Mouse (Mus musculus): ENCODE results near the gene Id3. TPM values are rescaled to one million over a fixed set of nuclear protein-coding genes. Genes with fewer than 3 reads are reported as not detected.

The Id3 gene
- polyA plus RNA-seq, 1 experiment: 390 TPM

DNA sequence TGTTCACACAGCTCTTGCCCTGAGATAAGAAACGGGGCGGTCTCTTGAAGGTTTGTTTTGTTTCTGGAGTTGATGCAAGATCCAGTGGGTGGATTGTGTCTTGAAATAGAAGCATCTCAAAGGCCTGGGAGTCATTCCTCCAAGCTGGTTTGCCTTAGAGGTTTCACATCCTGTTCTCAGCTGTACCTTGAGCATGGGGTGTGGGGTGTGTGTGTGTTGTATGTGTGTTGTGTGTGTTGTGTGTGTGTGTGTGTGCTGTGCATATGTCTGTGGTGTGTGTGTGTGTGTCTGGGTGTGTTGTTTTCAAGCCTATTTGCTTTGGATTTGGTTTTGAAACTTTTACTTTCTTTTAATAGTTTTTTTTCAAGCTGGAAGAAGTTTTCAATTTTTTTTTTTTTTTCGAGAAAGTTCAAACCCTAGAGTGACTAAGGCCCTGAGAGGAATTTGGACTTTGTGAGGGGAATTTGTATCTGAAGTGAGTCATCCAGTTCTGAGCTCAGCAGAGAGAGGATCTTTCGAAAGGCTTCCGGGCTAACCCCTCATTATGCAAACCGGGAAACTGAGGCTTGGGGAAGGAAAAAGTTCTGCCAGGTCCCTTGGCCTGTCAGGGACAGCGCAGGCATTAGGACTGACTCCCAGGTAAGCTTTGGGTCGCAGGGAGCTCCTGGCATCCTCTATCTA is 20.0 kb upstream of the Id3 start:
- TF ChIP-seq POLR2A (IDR thresholded peaks at IDR 0.05; ENCODE audit: borderline replicate concordance, extremely low read depth, low read depth, low read length) (no peak), CTCF (IDR thresholded peaks at IDR 0.05; ENCODE audit: insufficient read depth, low read length) (no peak)
- WGBS: 43% methylated on average over 8 of the region's 8 CpGs
- no peak for DNase-seq
- Histone ChIP-seq H3K4me1 (ENCODE audit: control insufficient read depth, insufficient read depth, low read length) (peaks cover 6% of the 10 kb centered on the region), H3K4me3 (replicated peaks; ENCODE audit: extremely low read depth, low read depth, low read length) (no peak overlapping the region)

DNA sequence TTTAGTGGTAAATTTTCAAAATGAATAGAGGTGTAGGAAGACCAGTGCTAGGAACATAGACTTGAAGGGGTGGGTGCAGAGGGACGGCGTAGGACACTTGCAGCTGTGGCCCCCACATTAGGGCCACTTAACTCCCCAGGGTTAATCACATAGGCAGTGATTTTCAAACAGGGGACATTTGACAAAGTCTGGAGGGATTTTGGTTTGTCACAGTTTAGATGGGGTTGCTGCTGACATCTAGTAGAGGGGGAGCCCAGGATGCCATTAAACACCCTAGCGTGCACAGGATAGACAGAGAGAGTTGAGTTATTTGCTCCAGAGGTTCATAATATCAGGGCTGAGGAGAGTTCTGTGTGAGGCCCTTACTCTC is 19.5 kb upstream of the Id3 start:
- no peak for TF ChIP-seq CTCF (IDR thresholded peaks at IDR 0.05; ENCODE audit: insufficient read depth, low read length)
- no peak for TF ChIP-seq POLR2A (IDR thresholded peaks at IDR 0.05; ENCODE audit: borderline replicate concordance, extremely low read depth, low read depth, low read length)
- Histone ChIP-seq H3K4me1 (ENCODE audit: control insufficient read depth, insufficient read depth, low read length) (peaks cover 6% of the 10 kb centered on the region), H3K4me3 (replicated peaks; ENCODE audit: extremely low read depth, low read depth, low read length) (no peak overlapping the region)
- DNase-seq: no peak
- 84% methylated on average over 3 of the region's 3 CpGs for WGBS

DNA sequence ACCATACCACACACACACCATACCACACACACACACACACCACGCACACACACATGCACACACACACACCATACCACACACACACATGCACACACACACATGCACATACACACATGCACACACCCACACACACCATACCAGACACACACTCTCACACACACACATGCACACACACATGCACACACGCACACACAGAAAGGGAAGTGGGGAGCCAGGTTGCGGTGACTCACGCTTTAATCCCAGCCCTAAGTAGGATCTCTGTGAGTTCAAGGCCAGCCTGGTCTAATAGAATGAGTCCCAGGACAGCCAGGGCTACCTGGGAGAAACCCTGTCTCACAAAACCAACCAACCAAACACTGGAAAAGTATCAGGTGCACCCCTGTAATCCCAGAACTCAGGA is 18.7 kb upstream of the Id3 start:
- Histone ChIP-seq H3K4me1 (ENCODE audit: control insufficient read depth, insufficient read depth, low read length) (peaks cover 6% of the 10 kb centered on the region), H3K4me3 (replicated peaks; ENCODE audit: extremely low read depth, low read depth, low read length) (no peak overlapping the region)
- WGBS: 97% methylated on average over 4 of the region's 4 CpGs
- DNase-seq: no peak
- TF ChIP-seq CTCF (IDR thresholded peaks at IDR 0.05; ENCODE audit: insufficient read depth, low read length) (no peak), POLR2A (IDR thresholded peaks at IDR 0.05; ENCODE audit: borderline replicate concordance, extremely low read depth, low read depth, low read length) (no peak)

DNA sequence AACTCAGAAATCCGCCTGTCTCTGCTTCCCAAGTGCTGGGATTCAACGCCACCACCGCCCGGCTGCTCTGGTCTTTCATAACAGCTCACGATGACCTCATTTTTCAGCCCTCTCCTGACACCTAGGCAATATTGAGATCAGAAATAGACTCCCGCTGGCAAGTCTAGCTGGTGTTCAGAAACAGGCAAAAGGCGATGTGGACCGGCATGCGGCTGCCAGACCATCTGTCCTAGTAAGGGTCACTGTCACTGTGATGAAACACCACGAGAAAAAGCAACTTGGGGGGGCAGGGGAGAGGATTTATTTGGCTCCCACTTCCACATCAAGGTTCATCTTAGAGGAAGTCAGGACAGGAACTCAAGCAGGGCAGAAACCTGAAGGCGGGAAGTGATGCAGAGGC is 17.8 kb upstream of the Id3 start:
- Histone ChIP-seq H3K4me1 (ENCODE audit: control insufficient read depth, insufficient read depth, low read length) (peaks cover 4% of the 10 kb centered on the region), H3K4me3 (replicated peaks; ENCODE audit: extremely low read depth, low read depth, low read length) (no peak overlapping the region)
- WGBS: 70% methylated on average over 11 of the region's 11 CpGs
- no peak for DNase-seq
- TF ChIP-seq POLR2A (IDR thresholded peaks at IDR 0.05; ENCODE audit: borderline replicate concordance, extremely low read depth, low read depth, low read length): no peak
- no peak for TF ChIP-seq CTCF (IDR thresholded peaks at IDR 0.05; ENCODE audit: insufficient read depth, low read length)

- Histone ChIP-seq H3K4me1 (ENCODE audit: control insufficient read depth, insufficient read depth, low read length) (peaks cover 4% of the 10 kb centered on the region), H3K4me3 (replicated peaks; ENCODE audit: extremely low read depth, low read depth, low read length) (no peak overlapping the region)
- 63% methylated on average over 5 of the region's 5 CpGs for whole genome bisulfite sequencing
- no peak for TF ChIP-seq CTCF (IDR thresholded peaks at IDR 0.05; ENCODE audit: insufficient read depth, low read length)
- TF ChIP-seq POLR2A (IDR thresholded peaks at IDR 0.05; ENCODE audit: borderline replicate concordance, extremely low read depth, low read depth, low read length): no peak
- no peak for DNase-seq
Observed at GRCm38 (mm10) chr4:136126019-136126418, 17.3 kb upstream of the Id3 start.

DNA sequence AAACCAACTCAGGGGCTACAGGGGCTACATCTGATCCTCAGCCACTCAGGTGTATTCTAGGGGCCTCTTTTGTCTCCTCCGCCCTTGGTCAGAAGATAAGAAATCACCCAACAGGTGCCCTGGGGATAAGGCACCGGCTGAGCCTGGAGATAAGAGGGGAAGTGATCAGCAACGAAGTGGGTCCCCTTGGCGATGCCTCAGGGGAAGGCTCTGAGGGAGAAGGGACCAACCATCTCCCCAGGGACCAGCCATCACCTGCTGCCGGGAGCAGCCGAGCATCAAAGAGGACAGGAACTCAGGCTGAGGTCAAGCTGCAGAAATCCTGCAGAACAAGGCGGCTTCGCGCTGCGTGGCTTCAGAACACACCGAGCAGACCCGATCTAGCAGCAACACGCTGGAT is 15.6 kb upstream of the Id3 start:
- no peak for DNase-seq
- 66% methylated on average over 13 of the region's 13 CpGs for WGBS
- Histone ChIP-seq H3K4me3 (replicated peaks; ENCODE audit: extremely low read depth, low read depth, low read length) (no peak overlapping the region), H3K4me1 (ENCODE audit: control insufficient read depth, insufficient read depth, low read length) (peaks cover 3% of the 10 kb centered on the region)
- TF ChIP-seq CTCF (IDR thresholded peaks at IDR 0.05; ENCODE audit: insufficient read depth, low read length): no peak
- no peak for TF ChIP-seq POLR2A (IDR thresholded peaks at IDR 0.05; ENCODE audit: borderline replicate concordance, extremely low read depth, low read depth, low read length)

- 96% methylated on average over 1 of the region's 1 CpGs for WGBS
- Histone ChIP-seq H3K4me3 (replicated peaks; ENCODE audit: extremely low read depth, low read depth, low read length) (no peak overlapping the region), H3K4me1 (ENCODE audit: control insufficient read depth, insufficient read depth, low read length) (no peaks in the 10 kb centered on the region; the same call in 1 of the 2 replicates)
- DNase-seq: no peak
- TF ChIP-seq POLR2A (IDR thresholded peaks at IDR 0.05; ENCODE audit: borderline replicate concordance, extremely low read depth, low read depth, low read length): no peak
- TF ChIP-seq CTCF (IDR thresholded peaks at IDR 0.05; ENCODE audit: insufficient read depth, low read length): no peak; the same call in 1 of the 2 replicates
Observed at GRCm38 (mm10) chr4:136129842-136130241, 13.5 kb upstream of the Id3 start.

DNA sequence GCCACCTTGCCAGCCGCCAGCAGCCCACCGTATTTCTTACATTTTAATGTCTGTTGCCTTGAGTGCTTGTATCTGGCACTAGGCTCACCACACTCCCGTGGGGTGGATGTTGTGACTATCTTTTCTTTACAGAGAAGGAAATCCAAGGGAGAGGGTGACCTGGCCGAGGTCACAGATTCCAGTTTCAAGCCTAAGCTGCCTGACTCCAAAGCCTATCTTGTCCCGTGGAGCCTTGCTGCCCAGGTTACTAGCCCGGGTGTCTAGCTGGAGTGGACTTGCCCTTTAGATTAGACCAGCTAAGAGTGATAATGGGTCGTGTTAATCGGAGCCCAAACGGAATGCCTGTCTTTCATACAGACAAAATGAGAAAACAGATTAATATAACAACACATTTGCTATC is 9.5 kb upstream of the Id3 start:
- 37% methylated on average over 9 of the region's 9 CpGs for WGBS
- Histone ChIP-seq H3K4me1 (ENCODE audit: control insufficient read depth, insufficient read depth, low read length) (peaks cover 7% of the 10 kb centered on the region), H3K4me3 (replicated peaks; ENCODE audit: extremely low read depth, low read depth, low read length) (no peak overlapping the region)
- no peak for TF ChIP-seq CTCF (IDR thresholded peaks at IDR 0.05; ENCODE audit: insufficient read depth, low read length)
- TF ChIP-seq POLR2A (IDR thresholded peaks at IDR 0.05; ENCODE audit: borderline replicate concordance, extremely low read depth, low read depth, low read length): no peak
- DNase-seq: no peak

DNA sequence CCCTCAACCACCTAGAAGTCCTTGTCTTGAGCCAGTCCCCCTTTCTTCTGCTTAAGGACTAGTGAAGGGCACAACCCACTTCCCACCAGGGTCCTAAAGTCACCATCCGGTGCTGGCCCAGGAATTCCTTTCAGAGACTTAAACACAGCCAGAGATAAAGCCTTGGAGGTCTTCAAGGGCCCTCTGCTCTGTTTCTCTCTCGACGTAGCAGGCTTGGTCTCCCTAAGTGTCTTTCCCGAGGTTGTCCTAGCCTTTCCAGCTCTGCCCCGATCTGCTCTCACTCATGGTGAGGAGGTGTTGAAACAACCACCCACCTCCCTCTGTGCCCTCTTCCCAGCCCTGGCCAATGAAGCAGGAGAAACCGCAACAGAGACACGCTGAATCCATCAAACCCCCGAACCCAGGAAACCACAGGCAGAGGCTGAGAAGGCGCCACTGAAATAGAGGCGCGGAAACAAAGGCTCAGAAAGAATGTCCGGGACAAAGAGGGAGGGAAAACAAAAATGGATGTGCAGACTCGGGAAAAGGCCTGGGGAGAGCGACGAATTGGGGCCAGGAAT is 8.8 kb upstream of the Id3 start:
- 1% methylated on average over 15 of the region's 15 CpGs for WGBS
- DNase-seq: no peak
- H3K4me1 ChIP-seq (ENCODE audit: control insufficient read depth, insufficient read depth, low read length): peaks cover 8% of the 10 kb centered on the region
- H3K4me3 ChIP-seq (replicated peaks; ENCODE audit: extremely low read depth, low read depth, low read length): peak overlapping the region; percentile 57
- TF ChIP-seq POLR2A (IDR thresholded peaks at IDR 0.05; ENCODE audit: borderline replicate concordance, extremely low read depth, low read depth, low read length) (0 out of 2 replicates have a peak, but pooled peaks have one; percentile 15), CTCF (IDR thresholded peaks at IDR 0.05; ENCODE audit: insufficient read depth, low read length) (no peak)

Data from lung, adult 2 months (tissue).